Mouse (Mus musculus) ZHBTc4 (cell line): ENCODE results near the gene Mrpl10.
A peak's percentile ranks its signal among the peaks of the same experiment; 100 is the strongest.

Experiments
- DNase-seq: peaks from one replicate; pipeline ENCODE4 v3.0.0-alpha.2; 2011; ENCODE audit warnings: low read depth, low spot score

The Mrpl10 gene

GRCm38 (mm10) chr11:97069333-97069732 lies 28.0 kb downstream of the Mrpl10 start:
- no peak for DNase-seq

DNA sequence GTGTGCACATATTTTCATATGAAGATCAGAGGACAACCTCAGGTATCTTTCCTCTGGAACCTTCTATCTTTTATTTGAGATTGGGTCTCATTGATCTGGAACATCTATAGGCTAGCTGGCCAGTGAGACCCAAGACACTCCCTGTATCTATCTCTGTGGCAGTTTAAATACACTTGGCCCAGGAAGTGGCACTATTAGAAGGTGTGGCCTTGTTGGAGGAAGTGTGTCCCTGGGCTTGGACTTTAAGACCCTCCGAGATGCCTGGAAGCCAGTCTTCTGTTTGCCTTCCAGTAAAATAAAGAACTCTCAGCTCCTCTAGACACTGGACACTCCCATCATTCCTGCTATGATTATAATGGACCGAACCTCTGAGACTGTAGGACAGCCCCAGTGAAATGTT lies 28.4 kb downstream of the Mrpl10 start:
- no peak for DNase-seq

- DNase-seq, result no peak
Measured at GRCm38 (mm10) chr11:97071129-97071528, 29.8 kb downstream of the Mrpl10 start.

DNA sequence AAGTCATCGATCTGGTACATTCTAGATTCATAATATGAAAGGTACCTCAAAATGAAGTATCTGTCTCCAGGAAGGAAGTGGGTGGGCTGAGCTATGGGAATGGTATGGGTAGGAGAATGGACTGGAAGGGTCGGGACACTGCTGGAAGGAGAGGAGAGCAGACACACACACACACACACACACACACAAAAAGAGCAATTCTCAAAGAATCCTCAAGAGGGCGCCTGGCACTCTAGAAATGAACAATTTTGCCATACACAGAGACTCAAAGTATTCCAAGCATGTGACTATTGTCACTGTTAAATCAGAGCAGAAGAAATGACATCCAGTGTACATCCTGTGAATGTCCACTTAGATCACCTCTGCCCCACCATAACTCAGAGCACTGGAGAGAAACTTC lies 31.2 kb downstream of the Mrpl10 start:
- peak; percentile 78 for DNase-seq

DNA sequence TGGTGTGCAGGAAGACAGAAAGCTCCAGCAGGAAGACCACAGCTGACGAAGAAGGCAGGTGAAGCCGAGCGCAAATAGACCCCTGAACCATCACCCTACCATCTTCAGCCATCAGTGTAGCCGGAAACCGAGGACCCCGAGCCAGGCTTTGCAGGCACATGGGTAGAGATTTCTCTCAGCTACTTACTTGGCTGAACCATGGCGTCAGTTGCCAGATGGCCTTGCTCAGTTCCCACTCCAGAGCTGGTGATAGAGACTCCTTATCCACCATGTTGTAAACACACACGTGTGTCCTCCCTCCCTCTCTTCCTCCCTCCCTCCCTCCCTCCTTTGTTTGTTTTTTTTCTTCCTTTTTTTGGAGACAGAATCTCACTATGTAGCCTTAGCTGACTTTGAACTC lies 32.9 kb downstream of the Mrpl10 start:
- DNase-seq, result no peak

DNA sequence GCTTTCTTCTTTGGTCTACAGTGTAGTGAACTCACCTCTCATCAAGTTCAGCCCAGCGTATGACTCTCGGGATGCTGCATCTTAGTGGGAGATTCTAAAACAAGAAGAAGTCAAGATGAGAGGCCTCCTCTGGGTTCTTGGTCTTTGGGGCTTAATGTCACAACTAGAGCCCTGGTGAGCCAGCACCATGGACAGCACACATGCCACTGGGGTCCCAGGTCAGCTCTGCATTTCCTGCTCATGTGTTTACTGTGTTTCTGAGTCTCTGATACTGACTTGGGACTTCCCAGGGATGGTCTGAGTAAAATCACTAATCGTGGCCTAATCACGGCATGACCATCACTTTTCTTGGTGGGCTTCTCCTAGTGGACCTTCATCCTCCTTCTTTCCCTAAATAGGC lies 37.4 kb downstream of the Mrpl10 start:
- peak; percentile 69 for DNase-seq

- DNase-seq, result no peak
Measured at GRCm38 (mm10) chr11:97080291-97080690, 38.9 kb downstream of the Mrpl10 start.

DNA sequence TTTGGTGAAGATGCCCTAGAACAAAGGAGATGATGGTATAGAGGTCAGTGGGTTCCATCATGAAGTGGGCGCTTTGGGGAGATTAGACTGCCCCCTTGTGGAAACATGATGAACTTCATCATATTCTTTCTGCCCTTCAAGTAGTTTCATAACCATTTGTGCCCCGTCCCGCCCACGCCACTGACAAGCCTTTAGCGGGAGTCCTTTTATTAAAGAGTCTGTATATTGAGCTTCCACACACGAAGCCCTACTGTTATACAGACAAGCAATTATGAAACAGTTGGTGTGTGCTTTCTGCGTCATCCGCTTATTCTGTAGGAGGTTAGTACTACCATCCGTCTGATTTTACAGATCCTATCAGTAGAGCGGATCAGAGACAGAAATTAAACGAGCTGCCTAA lies 41.6 kb downstream of the Mrpl10 start:
- peak; percentile 78 for DNase-seq

DNA sequence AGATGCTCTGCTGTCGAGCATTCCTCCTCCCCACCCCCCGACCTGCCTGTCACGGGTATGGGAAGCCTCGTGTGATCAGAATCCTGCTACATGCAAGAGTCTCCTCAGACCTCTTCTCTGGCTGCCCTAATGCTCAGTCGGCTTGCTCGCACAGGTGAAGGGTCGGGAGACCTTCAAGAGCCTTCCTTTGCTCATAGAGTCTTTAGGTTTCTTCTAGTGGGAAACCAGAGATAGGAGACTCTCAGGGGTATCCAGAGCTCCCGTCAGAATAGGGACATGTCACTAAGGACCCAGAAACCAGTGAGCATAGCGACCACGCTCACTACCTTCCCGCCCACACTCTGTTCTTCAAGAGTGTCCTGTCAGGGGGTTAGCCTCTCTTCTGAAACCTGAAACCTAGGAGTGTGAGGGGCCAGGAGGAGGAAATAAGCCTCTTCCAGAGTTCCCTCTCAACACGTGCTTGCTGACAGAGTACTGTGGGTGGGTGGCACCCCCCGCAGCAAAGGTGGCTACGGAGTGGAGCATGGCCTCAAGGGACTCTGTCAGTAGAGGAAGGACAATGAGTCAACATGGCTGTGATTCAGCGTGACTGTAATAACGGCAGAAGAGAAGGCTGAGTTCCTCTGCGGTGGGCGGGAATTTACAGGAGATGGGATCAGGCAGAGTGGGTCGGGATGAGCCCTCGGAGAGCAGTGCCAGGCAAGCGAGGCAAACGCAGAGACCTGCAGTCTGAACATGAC lies 42.2 kb downstream of the Mrpl10 start:
- DNase-seq, result no peak

DNA sequence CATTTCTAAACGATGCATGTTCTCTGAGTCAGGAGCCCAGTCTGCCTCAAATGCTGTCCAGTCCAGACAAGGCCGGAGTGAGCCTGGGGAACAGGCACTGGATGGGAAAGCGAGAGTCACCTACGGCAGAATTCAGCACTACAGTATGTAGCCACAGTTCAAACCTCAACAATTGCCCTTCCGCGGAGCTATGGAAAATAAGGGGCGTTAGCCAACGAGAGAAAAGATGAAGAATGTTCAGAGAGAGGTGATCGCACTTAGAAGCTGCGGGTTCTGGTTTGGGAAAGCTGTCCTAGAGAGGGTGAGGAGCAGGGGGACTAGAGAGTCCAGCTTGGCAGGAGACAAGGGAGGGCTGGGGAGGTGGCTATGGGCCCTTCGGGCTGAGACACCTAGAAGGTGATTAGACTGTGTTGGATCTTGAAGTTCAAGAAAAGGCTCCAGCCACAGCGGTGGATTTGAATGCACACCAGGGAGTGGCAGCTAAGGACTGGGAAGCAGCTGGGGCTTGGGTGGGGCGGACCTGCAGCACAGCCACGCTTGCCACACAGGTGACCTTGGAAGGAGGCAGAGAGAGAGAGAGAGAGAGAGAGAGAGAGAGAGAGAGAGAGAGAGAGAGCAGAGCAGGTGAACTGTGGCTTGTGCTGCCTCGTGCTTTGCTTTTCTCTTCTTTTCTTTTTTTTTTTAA lies 43.6 kb downstream of the Mrpl10 start:
- peak; percentile 79 for DNase-seq

DNA sequence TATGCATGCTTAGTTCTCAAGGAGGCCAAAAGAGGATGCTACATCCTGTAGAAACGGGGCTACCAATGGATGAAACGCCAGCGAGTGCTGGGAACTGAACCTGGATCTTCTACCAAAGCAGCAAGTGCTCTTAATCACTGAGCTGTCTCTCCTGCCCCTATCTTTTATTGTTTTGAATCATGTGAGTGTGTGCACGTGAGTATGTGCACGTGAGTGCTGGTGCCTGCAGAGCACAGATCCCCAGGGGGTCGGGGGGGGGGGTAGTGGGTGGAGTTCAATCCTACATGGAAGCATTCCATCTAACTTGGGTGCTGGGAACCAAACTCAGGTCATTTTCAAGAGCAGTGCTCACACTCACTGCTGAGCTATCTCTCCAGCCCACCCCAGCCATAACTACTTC lies 45.0 kb downstream of the Mrpl10 start:
- peak; percentile 66 for DNase-seq

- DNase-seq, result no peak
Measured at GRCm38 (mm10) chr11:97094600-97094999, 53.2 kb downstream of the Mrpl10 start.

DNA sequence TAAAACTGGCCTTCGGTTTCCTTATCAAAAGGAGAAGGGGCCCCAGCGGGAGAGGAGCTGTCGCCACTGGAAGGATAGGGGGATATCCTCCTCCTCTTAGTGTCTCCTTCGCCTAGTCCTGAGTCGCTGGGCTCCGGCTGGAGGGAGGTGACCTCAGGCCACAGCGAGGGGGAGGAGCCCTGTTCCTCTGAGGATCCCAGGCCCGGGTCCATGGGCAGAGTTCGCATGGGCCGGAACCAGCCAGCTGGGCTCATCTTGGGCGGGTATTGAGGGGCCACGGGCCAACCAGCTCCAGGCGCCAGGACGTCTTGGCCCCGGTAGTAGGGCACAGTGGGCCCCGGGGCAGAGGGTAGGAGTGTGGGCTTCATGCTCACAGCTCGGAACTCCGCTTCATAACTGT lies 57.4 kb downstream of the Mrpl10 start:
- no peak for DNase-seq
